ENCODE assay signal across 16 mouse cellular contexts in the genomic region with DNA sequence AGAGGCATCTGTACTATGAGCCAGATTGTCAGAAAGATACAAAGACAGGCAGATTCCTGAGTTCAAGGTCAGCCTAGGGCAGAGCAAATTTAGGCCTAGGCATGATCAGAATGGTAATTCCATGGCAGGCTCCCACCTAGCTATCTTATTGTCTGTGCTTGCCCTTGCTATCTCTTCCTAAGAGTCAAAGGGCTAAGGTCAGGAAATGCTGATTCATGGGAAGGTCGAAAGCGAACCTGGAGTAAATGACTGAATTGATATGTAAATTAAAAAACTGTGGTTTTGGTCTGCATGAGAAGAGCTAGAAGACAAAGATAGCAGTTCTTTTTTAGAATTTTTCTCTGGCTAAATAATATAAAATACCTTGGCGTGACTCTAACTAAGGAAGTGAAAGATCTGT.
"Had no signal": no experiment of that assay in that cellular context is flagged by ENCODE, and none has a peak within 500 bp of the region (broad histone marks: within the 10 kb centered on the region; RNA-seq: fewer than 3 reads in every experiment).

No protein-coding gene starts in this region.

- H3K9me3 ChIP-seq: lung, embryonic 15.5 days; stomach, embryonic 15.5 days had no signal

- H3K9ac ChIP-seq: liver, postnatal 0 days; lung, embryonic 15.5 days; midbrain, embryonic 12.5 days; midbrain, embryonic 15.5 days; neural tube, embryonic 12.5 days; stomach, embryonic 15.5 days had no signal

- H3K36me3 ChIP-seq: lung, embryonic 15.5 days; midbrain, embryonic 12.5 days; neural tube, embryonic 12.5 days; stomach, embryonic 15.5 days had no signal

- DNase-seq: liver, postnatal 0 days; lung, adult 2 months; lung, postnatal 14 days; lung, postnatal 36 days; right cerebral cortex, postnatal 14 days; thymus, adult 2 months; thymus, postnatal 25 days; thymus, postnatal 4 days had no signal

- H3K4me3 ChIP-seq: lung, embryonic 15.5 days; megakaryocyte, embryonic 14.5 days; midbrain, embryonic 12.5 days; midbrain, embryonic 15.5 days; neural tube, embryonic 12.5 days; stomach, embryonic 15.5 days had no signal

- H3K4me1 ChIP-seq: lung, embryonic 15.5 days; megakaryocyte, embryonic 14.5 days; midbrain, embryonic 12.5 days; neural tube, embryonic 12.5 days; stomach, embryonic 15.5 days had no signal

- H3K27ac ChIP-seq: lung, embryonic 15.5 days; macrophage; midbrain, embryonic 12.5 days; midbrain, embryonic 15.5 days; neural tube, embryonic 12.5 days; stomach, embryonic 15.5 days; stomach, postnatal 0 days had no signal
